Mouse (Mus musculus): ENCODE results near the gene Gm21885. TPM values are rescaled to one million over a fixed set of nuclear protein-coding genes. Genes with fewer than 3 reads are reported as not detected.

Gm21885 gene
- polyA plus RNA-seq, 1 experiment from 2014 or later: not detected

GRCm38 (mm10) chr11:94244385-94244784 is 37.3 kb upstream of the Gm21885 start:
- Histone ChIP-seq H3K4me1 (ENCODE audit: insufficient read depth, low read length) (peaks cover 31% of the 10 kb centered on the region), H3K4me3 (ENCODE audit: low read length) (no peak overlapping the region), H3K27me3 (ENCODE audit: insufficient read depth, low read length) (no peaks in the 10 kb centered on the region), H3K9me3 (ENCODE audit: low read length) (no peaks in the 10 kb centered on the region), H3K27ac (ENCODE audit: low read length) (no peak overlapping the region), H3K4me2 (replicated peaks; ENCODE audit: low read depth, low read length) (no peak overlapping the region), H3K9ac (replicated peaks; ENCODE audit: low read length) (no peak overlapping the region), H3K36me3 (ENCODE audit: insufficient read depth, low read length) (no peaks in the 10 kb centered on the region)
- 73% methylated on average over 9 of the region's 9 CpGs for WGBS
- ATAC-seq (ENCODE audit: low FRiP score, low TSS enrichment): no peak

- Histone ChIP-seq H3K4me2 (replicated peaks; ENCODE audit: low read depth, low read length) (peak within 1 kb of the TSS; percentile 12; the same call in 1 of the 2 replicates), H3K4me3 (ENCODE audit: low read length) (no peak within 1 kb of the TSS), H3K36me3 (ENCODE audit: insufficient read depth, low read length) (no peaks in the 10 kb centered on the region), H3K27ac (ENCODE audit: low read length) (peak within 1 kb of the TSS; percentile 69; the same call in 1 of the 2 replicates), H3K9ac (replicated peaks; ENCODE audit: low read length) (peak within 1 kb of the TSS; percentile 26; the same call in 1 of the 2 replicates), H3K9me3 (ENCODE audit: low read length) (no peaks in the 10 kb centered on the region), H3K4me1 (ENCODE audit: insufficient read depth, low read length) (peaks cover 31% of the 10 kb centered on the region), H3K27me3 (ENCODE audit: insufficient read depth, low read length) (no peaks in the 10 kb centered on the region)
- WGBS: 39% methylated on average over 17 of the region's 17 CpGs
- peak; percentile 73 for ATAC-seq (ENCODE audit: low FRiP score, low TSS enrichment)
Observed at GRCm38 (mm10) chr11:94245955-94246788, 35.5 kb upstream of the Gm21885 start, which contains the start of gene Wfikkn2. TSS of gene Wfikkn2 (minus strand) at chr11:94246005.

GRCm38 (mm10) chr11:94246789-94247061 is 34.9 kb upstream of the Gm21885 start:
- no peak overlapping the region for H3K4me3 ChIP-seq (ENCODE audit: low read length)
- peak overlapping the region; percentile 69; the same call in 1 of the 2 replicates for H3K27ac ChIP-seq (ENCODE audit: low read length)
- H3K9ac ChIP-seq (replicated peaks; ENCODE audit: low read length): 0 out of 2 replicates have a peak overlapping the region, but pooled peaks have one; percentile 26
- no peaks in the 10 kb centered on the region for H3K36me3 ChIP-seq (ENCODE audit: insufficient read depth, low read length)
- H3K4me2 ChIP-seq (replicated peaks; ENCODE audit: low read depth, low read length): peak overlapping the region; percentile 12; the same call in 1 of the 2 replicates
- H3K27me3 ChIP-seq (ENCODE audit: insufficient read depth, low read length): no peaks in the 10 kb centered on the region
- H3K9me3 ChIP-seq (ENCODE audit: low read length): no peaks in the 10 kb centered on the region
- H3K4me1 ChIP-seq (ENCODE audit: insufficient read depth, low read length): peaks cover 31% of the 10 kb centered on the region
- no peak for ATAC-seq (ENCODE audit: low FRiP score, low TSS enrichment)
- 28% methylated on average over 8 of the region's 8 CpGs for WGBS

GRCm38 (mm10) chr11:94253156-94253555 is 28.5 kb upstream of the Gm21885 start:
- Histone ChIP-seq H3K27ac (ENCODE audit: low read length) (no peak overlapping the region), H3K9ac (replicated peaks; ENCODE audit: low read length) (no peak overlapping the region), H3K27me3 (ENCODE audit: insufficient read depth, low read length) (no peaks in the 10 kb centered on the region), H3K4me1 (ENCODE audit: insufficient read depth, low read length) (peaks cover 5% of the 10 kb centered on the region; the same call in 1 of the 2 replicates), H3K4me3 (ENCODE audit: low read length) (no peak overlapping the region), H3K4me2 (replicated peaks; ENCODE audit: low read depth, low read length) (no peak overlapping the region), H3K9me3 (ENCODE audit: low read length) (no peaks in the 10 kb centered on the region), H3K36me3 (ENCODE audit: insufficient read depth, low read length) (no peaks in the 10 kb centered on the region)
- no peak for ATAC-seq (ENCODE audit: low FRiP score, low TSS enrichment)
- WGBS: 63% methylated on average over 9 of the region's 9 CpGs

- Histone ChIP-seq H3K9ac (replicated peaks; ENCODE audit: low read length) (no peak overlapping the region), H3K9me3 (ENCODE audit: low read length) (no peaks in the 10 kb centered on the region), H3K27me3 (ENCODE audit: insufficient read depth, low read length) (no peaks in the 10 kb centered on the region), H3K4me2 (replicated peaks; ENCODE audit: low read depth, low read length) (no peak overlapping the region), H3K4me1 (ENCODE audit: insufficient read depth, low read length) (peaks cover 5% of the 10 kb centered on the region; the same call in 1 of the 2 replicates), H3K27ac (ENCODE audit: low read length) (no peak overlapping the region), H3K36me3 (ENCODE audit: insufficient read depth, low read length) (no peaks in the 10 kb centered on the region), H3K4me3 (ENCODE audit: low read length) (no peak overlapping the region)
- WGBS: 85% methylated on average over 10 of the region's 10 CpGs
- no peak for ATAC-seq (ENCODE audit: low FRiP score, low TSS enrichment)
Observed at GRCm38 (mm10) chr11:94253691-94254090, 28.0 kb upstream of the Gm21885 start.

DNA sequence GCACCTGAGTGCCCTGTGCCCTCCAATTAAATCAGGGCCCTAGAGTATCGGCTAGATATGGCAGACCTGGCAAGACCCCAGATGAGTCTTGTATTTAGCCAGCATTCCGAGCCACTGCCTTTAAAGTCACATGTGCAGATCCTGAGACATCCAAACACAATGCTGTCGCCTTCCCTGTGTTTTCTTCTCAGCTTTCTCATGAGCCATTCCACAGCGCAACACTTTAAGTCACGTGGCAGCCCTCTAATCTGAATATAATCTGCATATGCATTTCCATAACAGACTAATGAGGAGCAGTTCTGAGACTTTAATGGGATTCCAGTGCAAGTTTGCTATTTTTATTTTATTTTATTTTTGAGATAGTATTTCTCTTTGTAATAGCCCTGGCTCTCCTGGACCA is 25.9 kb upstream of the Gm21885 start:
- WGBS: 69% methylated on average over 5 of the region's 5 CpGs
- Histone ChIP-seq H3K4me2 (replicated peaks; ENCODE audit: low read depth, low read length) (no peak overlapping the region), H3K9ac (replicated peaks; ENCODE audit: low read length) (no peak overlapping the region), H3K36me3 (ENCODE audit: insufficient read depth, low read length) (no peaks in the 10 kb centered on the region), H3K9me3 (ENCODE audit: low read length) (no peaks in the 10 kb centered on the region), H3K4me1 (ENCODE audit: insufficient read depth, low read length) (peaks cover 5% of the 10 kb centered on the region; the same call in 1 of the 2 replicates), H3K27me3 (ENCODE audit: insufficient read depth, low read length) (no peaks in the 10 kb centered on the region), H3K27ac (ENCODE audit: low read length) (no peak overlapping the region), H3K4me3 (ENCODE audit: low read length) (no peak overlapping the region)
- ATAC-seq (ENCODE audit: low FRiP score, low TSS enrichment): no peak

DNA sequence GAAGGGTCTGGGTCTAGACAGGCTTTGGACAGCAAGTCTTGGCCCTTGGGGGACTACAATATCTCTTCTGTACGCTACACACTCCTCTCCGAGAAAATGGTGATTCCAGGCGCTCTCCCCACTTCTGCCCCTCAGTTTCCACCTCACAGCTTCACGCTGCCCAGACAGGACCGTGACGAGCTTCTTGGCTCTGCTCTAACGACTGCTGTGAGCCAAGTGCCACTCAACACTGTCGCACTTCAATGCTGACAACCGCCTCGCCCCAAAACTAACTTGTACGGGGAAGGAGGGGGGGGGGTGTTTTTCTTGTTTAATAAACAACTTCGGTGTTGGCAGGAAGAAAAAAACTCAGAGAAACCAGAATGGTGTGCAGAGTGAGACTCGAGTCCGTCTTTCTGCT is 23.7 kb upstream of the Gm21885 start:
- no peak overlapping the region for H3K9ac ChIP-seq (replicated peaks; ENCODE audit: low read length)
- peaks cover 5% of the 10 kb centered on the region; the same call in 1 of the 2 replicates for H3K4me1 ChIP-seq (ENCODE audit: insufficient read depth, low read length)
- 58% methylated on average over 14 of the region's 14 CpGs for WGBS
- no peak overlapping the region for H3K4me2 ChIP-seq (replicated peaks; ENCODE audit: low read depth, low read length)
- no peaks in the 10 kb centered on the region for H3K36me3 ChIP-seq (ENCODE audit: insufficient read depth, low read length)
- H3K4me3 ChIP-seq (ENCODE audit: low read length): no peak overlapping the region
- no peaks in the 10 kb centered on the region for H3K27me3 ChIP-seq (ENCODE audit: insufficient read depth, low read length)
- H3K9me3 ChIP-seq (ENCODE audit: low read length): no peaks in the 10 kb centered on the region
- no peak for ATAC-seq (ENCODE audit: low FRiP score, low TSS enrichment)
- no peak overlapping the region for H3K27ac ChIP-seq (ENCODE audit: low read length)

GRCm38 (mm10) chr11:94259814-94260213 is 21.9 kb upstream of the Gm21885 start:
- peaks cover 5% of the 10 kb centered on the region; the same call in 1 of the 2 replicates for H3K4me1 ChIP-seq (ENCODE audit: insufficient read depth, low read length)
- ATAC-seq (ENCODE audit: low FRiP score, low TSS enrichment): no peak
- no peaks in the 10 kb centered on the region for H3K36me3 ChIP-seq (ENCODE audit: insufficient read depth, low read length)
- H3K27ac ChIP-seq (ENCODE audit: low read length): no peak overlapping the region
- H3K9me3 ChIP-seq (ENCODE audit: low read length): no peaks in the 10 kb centered on the region
- H3K4me3 ChIP-seq (ENCODE audit: low read length): no peak overlapping the region
- no peak overlapping the region for H3K9ac ChIP-seq (replicated peaks; ENCODE audit: low read length)
- no peaks in the 10 kb centered on the region for H3K27me3 ChIP-seq (ENCODE audit: insufficient read depth, low read length)
- H3K4me2 ChIP-seq (replicated peaks; ENCODE audit: low read depth, low read length): no peak overlapping the region
- 73% methylated on average over 4 of the region's 4 CpGs for WGBS

DNA sequence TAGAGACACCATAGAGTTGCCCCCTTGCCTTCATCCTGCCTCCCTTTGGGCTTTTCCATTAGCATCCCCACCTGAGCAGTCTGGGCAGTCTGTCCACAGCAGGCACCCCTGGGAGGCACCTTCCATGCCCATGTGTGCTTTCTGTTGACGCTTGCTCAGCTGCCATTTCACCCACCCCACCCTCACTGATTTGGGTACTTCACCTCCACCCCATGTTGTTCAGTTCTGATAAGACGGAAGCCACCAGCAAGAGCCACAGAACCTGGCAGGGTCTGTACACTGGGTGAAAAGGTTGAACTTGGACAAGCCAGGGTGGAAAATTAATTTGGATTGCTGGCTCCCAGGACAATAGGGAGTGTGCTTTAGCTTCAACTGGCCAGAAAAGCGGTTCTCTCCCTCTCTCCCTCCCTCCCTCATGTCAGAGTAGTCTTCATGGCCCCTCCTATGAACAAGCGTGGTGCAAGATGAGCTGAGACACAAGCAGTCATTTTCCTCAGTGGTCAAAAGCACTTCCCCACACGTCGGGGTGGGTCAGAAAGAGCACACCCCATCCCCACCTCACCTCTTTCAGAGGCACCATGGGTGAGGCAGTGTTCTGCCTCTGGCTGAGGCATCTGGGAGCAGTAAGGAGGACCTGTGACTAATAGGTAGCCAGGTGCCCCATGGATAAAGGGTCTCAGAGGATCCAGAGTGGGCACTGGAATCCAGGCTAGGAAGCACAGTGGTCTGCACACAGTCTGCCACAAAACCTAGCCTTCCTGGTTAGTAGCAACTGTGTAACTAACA is 19.9 kb upstream of the Gm21885 start:
- Histone ChIP-seq H3K27ac (ENCODE audit: low read length) (no peak overlapping the region), H3K4me1 (ENCODE audit: insufficient read depth, low read length) (0 out of 2 replicates have a peak, but pooled peaks cover 4% of the 10 kb centered on the region), H3K9ac (replicated peaks; ENCODE audit: low read length) (no peak overlapping the region), H3K27me3 (ENCODE audit: insufficient read depth, low read length) (no peaks in the 10 kb centered on the region), H3K36me3 (ENCODE audit: insufficient read depth, low read length) (no peaks in the 10 kb centered on the region), H3K4me2 (replicated peaks; ENCODE audit: low read depth, low read length) (no peak overlapping the region), H3K9me3 (ENCODE audit: low read length) (no peaks in the 10 kb centered on the region), H3K4me3 (ENCODE audit: low read length) (no peak overlapping the region)
- ATAC-seq (ENCODE audit: low FRiP score, low TSS enrichment): no peak
- 66% methylated on average over 6 of the region's 6 CpGs for WGBS
